Mouse (Mus musculus): ENCODE measurements around the gene Ccdc169. TPM values are rescaled to one million over a fixed set of nuclear protein-coding genes. Genes with fewer than 3 reads are reported as not detected.

The Ccdc169 gene
- polyA plus RNA-seq, 1 experiment from 2014 or later = 0.10 TPM

DNA sequence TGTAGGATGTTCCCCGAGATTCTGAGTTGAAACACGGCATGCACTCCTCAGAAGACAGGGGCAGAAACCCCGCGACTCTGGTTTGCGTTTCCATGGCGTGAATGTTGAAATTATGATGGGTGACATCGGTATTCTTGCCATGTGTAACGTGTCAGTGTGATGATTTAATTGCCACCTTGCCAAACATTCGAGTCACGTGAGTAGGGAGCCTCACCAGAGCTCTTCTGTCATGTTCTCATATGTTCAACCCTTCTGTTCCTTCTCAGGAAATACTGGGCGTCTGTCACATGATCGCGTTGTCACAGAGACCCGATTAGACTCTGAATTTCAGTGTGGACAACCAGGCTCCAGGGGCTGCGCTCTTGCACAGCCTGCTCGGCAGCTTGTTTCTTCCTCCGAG, 31.1 kb upstream of the Ccdc169 start:
- Histone ChIP-seq H3K4me3 (replicated peaks) (no peak overlapping the region), H3K9ac (no peak overlapping the region), H3K27me3 (no peaks in the 10 kb centered on the region), H3K36me3 (replicated peaks) (no peaks in the 10 kb centered on the region), H3K27ac (no peak overlapping the region), H3K4me2 (no peak overlapping the region), H3K9me3 (no peaks in the 10 kb centered on the region), H3K4me1 (no peaks in the 10 kb centered on the region)
- no peak for ATAC-seq (ENCODE audit: low FRiP score)
- WGBS = 89% methylated on average over 17 of the region's 17 CpGs

DNA sequence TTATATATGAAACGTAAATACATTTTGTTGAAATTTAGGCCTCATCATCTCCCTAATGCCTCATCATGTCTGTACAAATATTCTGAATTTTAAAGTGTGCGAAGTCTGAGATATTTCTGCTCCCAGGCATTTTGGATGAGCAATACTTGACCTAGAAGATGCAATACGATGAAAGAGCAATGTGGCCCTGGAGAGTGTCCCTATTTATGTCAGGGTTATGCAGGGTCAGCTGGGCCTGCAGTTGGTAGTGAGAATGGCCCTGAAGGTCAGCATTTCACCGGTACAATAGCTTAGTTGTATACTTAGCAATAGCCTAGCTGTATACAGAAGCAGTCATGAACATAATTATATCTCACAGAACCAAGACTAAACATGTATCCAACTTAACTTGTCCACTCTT, 28.0 kb upstream of the Ccdc169 start:
- H3K27ac ChIP-seq = no peak overlapping the region
- no peak overlapping the region for H3K4me2 ChIP-seq
- H3K9ac ChIP-seq = no peak overlapping the region
- WGBS = 83% methylated on average over 4 of the region's 4 CpGs
- ATAC-seq (ENCODE audit: low FRiP score) = no peak
- H3K9me3 ChIP-seq = no peaks in the 10 kb centered on the region
- H3K4me1 ChIP-seq = peaks cover 10% of the 10 kb centered on the region
- H3K27me3 ChIP-seq = no peaks in the 10 kb centered on the region
- H3K4me3 ChIP-seq (replicated peaks) = no peak overlapping the region
- H3K36me3 ChIP-seq (replicated peaks) = no peaks in the 10 kb centered on the region

DNA sequence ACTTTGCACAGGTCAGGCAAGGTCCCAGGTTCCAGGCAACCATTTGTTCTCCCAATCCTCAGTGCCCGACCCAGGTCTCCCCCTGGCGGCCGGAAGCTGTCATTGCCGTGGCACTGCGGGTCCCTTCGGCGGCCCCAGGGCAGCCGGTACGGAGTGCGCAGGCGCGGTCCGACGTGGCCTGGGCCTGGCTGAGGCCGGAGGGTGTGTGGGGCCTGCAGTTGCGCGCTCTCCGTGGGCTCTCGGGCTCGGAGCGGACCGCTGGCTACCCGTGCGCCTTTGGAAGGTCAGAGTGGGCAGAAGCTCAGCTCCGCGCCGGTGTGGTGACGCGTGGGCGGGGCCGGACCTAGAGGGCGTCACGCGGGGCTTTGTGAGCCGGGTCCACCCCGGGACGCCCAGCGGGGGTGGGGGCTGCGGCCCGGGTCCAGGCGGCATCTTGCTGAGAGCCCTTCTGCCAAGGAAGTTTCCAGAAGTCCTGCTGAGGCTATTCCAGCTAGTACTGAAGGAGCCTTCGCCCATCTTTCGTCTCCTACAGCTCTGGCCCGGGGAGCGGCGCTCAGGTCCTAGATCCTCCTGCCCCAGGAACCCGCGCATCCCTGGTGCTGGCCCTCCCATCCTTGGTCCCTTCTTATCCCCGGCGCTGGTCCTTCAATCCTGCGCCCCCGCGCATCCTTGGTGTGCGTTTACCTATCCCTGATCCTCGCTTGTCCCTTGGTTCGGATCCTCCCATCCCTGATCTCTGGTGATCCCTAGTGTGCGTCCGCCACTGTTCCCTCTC, 25.0 kb upstream of the Ccdc169 start, which contains the start of gene Spg20:
Spg20 (plus strand) TSS at position 174 of the 775 bp plus-strand sequence.
- H3K9ac ChIP-seq = peak within 1 kb of the TSS; percentile 89
- ATAC-seq (ENCODE audit: low FRiP score) = peak; percentile 97
- WGBS = under 1% methylated on average over 57 of the region's 58 CpGs
- peak within 1 kb of the TSS; percentile 62 for H3K4me2 ChIP-seq
- peaks cover 7% of the 10 kb centered on the region for H3K36me3 ChIP-seq (replicated peaks)
- peaks cover 17% of the 10 kb centered on the region for H3K4me1 ChIP-seq
- no peaks in the 10 kb centered on the region for H3K27me3 ChIP-seq
- H3K9me3 ChIP-seq = no peaks in the 10 kb centered on the region
- peak within 1 kb of the TSS; percentile 86 for H3K27ac ChIP-seq
- H3K4me3 ChIP-seq (replicated peaks) = peak within 1 kb of the TSS; percentile 74

DNA sequence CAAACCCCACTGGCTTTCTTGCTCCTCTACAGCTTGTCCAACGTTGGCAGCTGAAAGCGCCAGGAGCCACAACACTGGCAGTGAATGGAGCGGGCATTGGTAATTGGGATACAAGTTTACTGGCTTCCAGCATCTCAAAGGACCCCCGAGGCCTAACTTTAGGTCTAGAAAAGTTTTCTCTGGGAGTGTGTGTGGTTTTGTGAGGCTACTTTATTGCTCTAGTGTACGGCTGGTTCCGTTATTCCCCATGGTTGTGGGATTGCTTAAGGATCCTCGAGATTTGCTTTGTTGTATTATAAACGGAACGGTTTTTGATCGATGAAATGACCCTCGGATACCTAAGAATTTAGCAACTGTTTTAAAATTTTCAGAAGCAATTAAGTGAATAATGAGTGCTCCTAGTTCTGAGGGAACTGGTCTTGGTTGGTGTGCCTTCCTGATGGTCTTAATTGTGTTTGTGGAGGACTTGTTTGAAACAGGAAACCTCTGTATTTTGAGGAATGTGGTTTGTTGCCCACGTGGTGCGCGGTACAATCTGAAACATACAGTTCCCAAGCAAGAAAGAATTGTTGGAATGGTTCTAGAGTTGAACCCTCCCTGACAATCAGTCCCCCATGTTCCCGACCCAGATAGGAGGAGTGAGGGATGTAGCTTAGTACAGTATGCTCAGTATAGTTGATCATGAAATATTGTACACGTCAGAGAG, 24.3 kb upstream of the Ccdc169 start:
- Histone ChIP-seq H3K27me3 (no peaks in the 10 kb centered on the region), H3K36me3 (replicated peaks) (peaks cover 14% of the 10 kb centered on the region), H3K9me3 (no peaks in the 10 kb centered on the region), H3K4me1 (peaks cover 17% of the 10 kb centered on the region), H3K9ac (peak overlapping the region; percentile 89), H3K27ac (peak overlapping the region; percentile 86; the same call in 1 of the 2 replicates), H3K4me3 (replicated peaks) (peak overlapping the region; percentile 74), H3K4me2 (peak overlapping the region; percentile 62)
- 48% methylated on average over 16 of the region's 16 CpGs for WGBS
- peak; percentile 59; the same call in 1 of the 2 replicates for ATAC-seq (ENCODE audit: low FRiP score)

DNA sequence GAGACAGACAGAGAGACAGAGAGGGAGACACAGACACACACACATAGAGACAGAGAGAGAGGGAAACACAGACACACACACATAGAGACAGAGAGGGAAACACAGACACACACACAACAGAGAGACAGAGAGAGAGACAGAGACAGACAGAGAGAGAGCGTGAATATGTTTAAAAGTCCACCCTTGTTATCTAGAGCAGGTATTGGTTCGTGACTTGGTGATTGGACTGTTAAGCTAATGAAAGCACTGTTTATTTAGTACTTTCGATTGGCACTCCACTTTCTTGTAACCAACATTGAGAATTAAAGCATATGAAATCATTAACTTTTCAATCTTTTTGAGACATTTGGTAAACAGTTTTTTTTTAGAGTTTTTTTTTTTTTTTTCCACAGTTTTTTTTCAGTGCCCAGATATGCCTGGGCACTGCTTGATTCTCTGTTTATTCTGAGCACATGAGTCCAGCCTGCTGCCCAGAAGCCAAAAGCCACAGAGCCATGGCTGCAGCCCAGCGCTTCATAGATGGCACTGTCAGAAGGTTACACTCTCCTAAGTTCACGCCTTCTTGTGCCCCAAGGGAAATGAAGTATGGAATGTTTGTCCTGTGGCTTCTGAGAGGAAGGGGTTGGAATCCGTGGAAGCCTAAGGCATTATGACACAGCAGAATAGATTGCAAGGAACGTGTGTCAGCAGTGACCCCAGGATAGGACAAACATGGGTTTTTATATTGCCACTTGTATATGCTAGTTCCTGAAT, 22.6 kb upstream of the Ccdc169 start:
- Histone ChIP-seq H3K4me2 (no peak overlapping the region), H3K36me3 (replicated peaks) (peaks cover 31% of the 10 kb centered on the region), H3K9me3 (no peaks in the 10 kb centered on the region), H3K4me3 (replicated peaks) (no peak overlapping the region), H3K27ac (no peak overlapping the region), H3K9ac (no peak overlapping the region), H3K27me3 (no peaks in the 10 kb centered on the region), H3K4me1 (peaks cover 17% of the 10 kb centered on the region)
- no peak for ATAC-seq (ENCODE audit: low FRiP score)
- WGBS = 80% methylated on average over 7 of the region's 7 CpGs

DNA sequence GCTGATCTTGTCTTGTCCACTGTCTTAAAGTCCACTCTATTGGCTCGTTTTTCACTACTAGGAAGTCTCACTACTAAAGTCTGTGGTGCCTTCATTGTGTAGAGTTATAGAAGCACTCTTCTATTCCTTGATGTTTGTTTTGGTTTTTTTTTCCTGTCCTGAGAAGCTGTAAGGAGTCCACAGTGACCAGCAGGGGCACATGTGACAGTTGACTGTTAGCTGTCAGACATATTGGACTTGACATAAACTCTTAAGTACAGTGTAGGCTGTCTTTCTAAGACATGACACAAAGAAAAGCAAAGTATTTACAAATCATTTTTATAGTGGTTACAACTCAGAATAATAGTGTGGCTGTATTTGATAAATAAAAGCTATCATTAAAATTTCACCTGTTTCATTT, 22.1 kb upstream of the Ccdc169 start:
- H3K4me2 ChIP-seq = no peak overlapping the region
- peaks cover 17% of the 10 kb centered on the region for H3K4me1 ChIP-seq
- WGBS = 52% methylated on average over 1 of the region's 1 CpGs
- no peaks in the 10 kb centered on the region for H3K27me3 ChIP-seq
- no peak for ATAC-seq (ENCODE audit: low FRiP score)
- H3K9ac ChIP-seq = no peak overlapping the region
- H3K27ac ChIP-seq = no peak overlapping the region
- H3K9me3 ChIP-seq = no peaks in the 10 kb centered on the region
- no peak overlapping the region for H3K4me3 ChIP-seq (replicated peaks)
- H3K36me3 ChIP-seq (replicated peaks) = peaks cover 33% of the 10 kb centered on the region

DNA sequence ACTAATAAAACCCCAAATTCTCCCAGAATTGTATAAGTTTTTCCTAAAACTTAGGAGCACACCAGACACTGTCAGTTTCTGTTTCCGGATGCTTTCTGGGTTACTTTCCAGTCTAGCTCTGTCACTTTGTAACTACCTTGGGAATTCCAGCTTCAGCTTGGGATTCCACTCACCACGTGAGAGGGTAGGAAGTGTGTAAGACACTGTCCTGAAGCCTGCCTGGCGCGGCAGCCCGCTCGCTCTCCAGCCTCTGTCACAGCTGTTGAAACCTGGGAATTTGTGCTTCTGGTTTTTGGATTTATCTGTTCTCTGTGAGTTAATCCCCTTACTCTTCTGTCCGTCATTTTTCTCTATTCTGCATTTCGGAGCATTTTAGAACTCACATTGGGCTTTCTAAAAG, 21.1 kb upstream of the Ccdc169 start:
- no peaks in the 10 kb centered on the region for H3K9me3 ChIP-seq
- no peak overlapping the region for H3K27ac ChIP-seq
- no peak overlapping the region for H3K4me3 ChIP-seq (replicated peaks)
- no peak overlapping the region for H3K9ac ChIP-seq
- H3K4me2 ChIP-seq = no peak overlapping the region
- H3K27me3 ChIP-seq = no peaks in the 10 kb centered on the region
- H3K4me1 ChIP-seq = peaks cover 17% of the 10 kb centered on the region
- H3K36me3 ChIP-seq (replicated peaks) = peaks cover 41% of the 10 kb centered on the region
- 89% methylated on average over 8 of the region's 8 CpGs for WGBS
- ATAC-seq (ENCODE audit: low FRiP score) = no peak

DNA sequence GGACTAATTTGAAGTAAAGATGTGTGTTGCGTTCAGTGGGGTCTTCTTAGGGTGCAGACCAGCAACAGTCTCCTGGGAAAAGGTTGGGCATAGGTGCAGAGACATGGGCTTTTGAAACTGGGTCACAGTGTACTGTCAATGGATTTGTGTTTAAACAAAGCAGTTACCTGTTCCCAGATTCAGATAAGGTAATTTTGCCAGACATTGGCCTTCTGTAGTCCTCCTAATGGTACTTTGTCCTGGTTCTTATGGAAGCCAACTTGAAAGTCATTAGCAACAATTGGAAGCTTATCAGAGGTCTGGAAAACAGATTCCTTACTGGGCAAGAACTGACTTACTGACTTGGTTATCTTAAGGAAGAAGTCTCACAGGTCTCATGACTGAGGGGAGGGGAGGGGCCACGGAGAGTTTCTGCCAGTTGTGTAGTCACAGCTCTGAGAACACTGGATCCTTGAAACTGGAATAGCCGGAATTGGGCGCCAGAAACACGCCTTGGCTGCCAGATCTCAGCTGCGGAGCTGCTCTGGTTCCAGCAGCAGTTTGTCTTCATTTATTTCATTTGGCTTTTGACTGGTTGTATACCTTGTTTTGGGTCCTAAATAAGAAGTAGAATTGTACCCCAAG, 17.8 kb upstream of the Ccdc169 start:
- Histone ChIP-seq H3K9ac (no peak overlapping the region), H3K27ac (no peak overlapping the region), H3K9me3 (no peaks in the 10 kb centered on the region), H3K36me3 (replicated peaks) (peaks cover 72% of the 10 kb centered on the region), H3K4me3 (replicated peaks) (no peak overlapping the region), H3K4me1 (peaks cover 4% of the 10 kb centered on the region; the same call in 1 of the 2 replicates), H3K4me2 (no peak overlapping the region), H3K27me3 (no peaks in the 10 kb centered on the region)
- 90% methylated on average over 6 of the region's 6 CpGs for WGBS
- ATAC-seq (ENCODE audit: low FRiP score) = no peak

DNA sequence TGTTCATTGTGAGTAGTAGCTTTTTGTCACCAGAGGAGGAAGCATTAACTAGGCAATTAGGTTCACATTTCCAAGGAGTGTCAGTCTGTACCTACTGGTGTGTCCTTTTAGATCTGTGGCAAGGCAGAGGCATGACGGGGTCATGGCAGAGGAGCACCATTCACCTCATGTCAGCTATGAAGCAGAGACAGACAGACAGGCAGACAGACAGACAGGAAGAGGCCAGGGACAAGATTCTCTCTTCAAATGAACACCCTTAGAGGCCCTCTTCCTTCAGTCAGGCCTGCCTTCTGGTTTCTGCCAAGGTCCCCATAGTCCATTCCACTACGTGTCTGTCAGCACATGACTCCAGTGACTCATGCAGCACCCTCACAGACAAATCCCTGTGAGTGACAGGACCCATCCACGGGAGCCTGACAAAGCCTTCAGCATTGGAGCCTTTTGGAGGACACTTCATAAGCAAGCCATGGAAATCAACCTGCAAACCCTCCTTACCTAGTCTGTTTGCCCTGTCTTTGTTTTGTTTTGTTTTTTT, 14.7 kb upstream of the Ccdc169 start:
- 93% methylated on average over 3 of the region's 3 CpGs for WGBS
- Histone ChIP-seq H3K4me2 (no peak overlapping the region), H3K9me3 (no peaks in the 10 kb centered on the region), H3K4me3 (replicated peaks) (no peak overlapping the region), H3K27ac (no peak overlapping the region), H3K4me1 (no peaks in the 10 kb centered on the region; the same call in 1 of the 2 replicates), H3K27me3 (no peaks in the 10 kb centered on the region), H3K36me3 (replicated peaks) (peaks cover 91% of the 10 kb centered on the region), H3K9ac (no peak overlapping the region)
- ATAC-seq (ENCODE audit: low FRiP score) = no peak

DNA sequence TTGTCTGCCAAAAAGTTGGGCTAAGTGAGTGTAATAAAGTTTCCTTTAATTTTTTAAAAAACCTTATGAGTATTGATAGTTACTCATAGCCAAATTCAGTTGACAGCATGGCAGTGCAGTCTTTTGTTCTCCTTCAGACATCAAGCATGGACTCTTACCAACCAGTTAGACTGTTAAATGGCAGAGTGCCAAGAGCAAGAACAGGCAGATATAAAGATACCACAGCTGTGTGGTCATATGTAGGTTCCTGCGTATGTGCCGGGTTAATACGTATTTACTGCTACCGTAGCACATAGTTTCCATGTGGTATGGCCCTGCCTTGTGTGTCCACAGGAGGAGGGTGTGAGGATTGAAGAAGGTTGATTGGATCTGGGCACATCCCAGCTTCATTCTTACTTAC, 14.1 kb upstream of the Ccdc169 start:
- Histone ChIP-seq H3K27me3 (no peaks in the 10 kb centered on the region), H3K36me3 (replicated peaks) (peaks cover 91% of the 10 kb centered on the region), H3K4me1 (no peaks in the 10 kb centered on the region; the same call in 1 of the 2 replicates), H3K9ac (no peak overlapping the region), H3K27ac (no peak overlapping the region), H3K4me3 (replicated peaks) (no peak overlapping the region), H3K4me2 (no peak overlapping the region), H3K9me3 (no peaks in the 10 kb centered on the region)
- no peak for ATAC-seq (ENCODE audit: low FRiP score)
- WGBS = 96% methylated on average over 4 of the region's 4 CpGs

DNA sequence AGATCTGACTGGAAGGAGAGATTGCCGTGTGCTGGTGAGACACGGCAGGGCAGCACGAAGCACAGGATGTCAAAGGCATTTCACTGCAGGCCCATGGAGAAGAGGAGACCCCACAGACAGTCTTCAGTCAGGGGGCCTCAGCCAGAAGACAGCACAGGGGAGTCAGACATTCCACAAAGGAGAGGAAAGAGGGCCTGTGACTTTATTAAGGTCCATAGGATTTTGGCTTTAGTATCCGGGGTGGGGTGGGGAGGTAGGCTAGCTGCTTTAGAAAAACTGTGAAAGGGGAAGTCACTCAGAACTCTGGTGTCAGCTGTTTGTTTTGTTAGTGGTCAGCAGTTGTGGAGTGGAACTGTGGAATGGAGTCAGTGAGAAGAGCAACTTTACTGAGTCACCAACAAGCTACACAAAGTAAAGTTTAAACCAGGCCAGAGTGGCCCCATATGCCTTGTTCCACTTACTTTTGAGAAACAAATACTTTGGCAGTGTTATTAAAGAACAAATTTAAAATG, 7.9 kb upstream of the Ccdc169 start:
- Histone ChIP-seq H3K27ac (no peak overlapping the region), H3K36me3 (replicated peaks) (peaks cover 88% of the 10 kb centered on the region), H3K27me3 (no peaks in the 10 kb centered on the region), H3K4me2 (no peak overlapping the region), H3K9me3 (no peaks in the 10 kb centered on the region), H3K4me1 (no peaks in the 10 kb centered on the region), H3K4me3 (replicated peaks) (no peak overlapping the region), H3K9ac (no peak overlapping the region)
- ATAC-seq (ENCODE audit: low FRiP score) = no peak
- 87% methylated on average over 4 of the region's 4 CpGs for WGBS

All from forebrain, embryonic 12.5 days (tissue).